Mouse (Mus musculus) c-Kit-positive CD71-negative TER-119-negative erythroid progenitor cells, embryonic 14.5 days (primary cell): ENCODE results near the gene Ap2a1.

ENCODE experiments used
- DNase-seq: peaks from one replicate; pipeline ENCODE4 v3.0.0-alpha.2; 2013; ENCODE audit warnings: low read depth

Gene Ap2a1

GRCm38 (mm10) chr7:44929204-44930151 lies at the start of gene Ap2a1:
Gene Ap2a1, minus strand, starts transcription at chr7:44929496.
- peak; percentile 99 for DNase-seq

GRCm38 (mm10) chr7:44978300-44978699 lies 49.0 kb upstream of the Ap2a1 start:
- no peak for DNase-seq

GRCm38 (mm10) chr7:44975117-44975419 lies 45.8 kb upstream of the Ap2a1 start:
- no peak for DNase-seq

- DNase-seq, result peak; percentile 40
Measured at GRCm38 (mm10) chr7:44974383-44975116, 45.3 kb upstream of the Ap2a1 start, which contains the start of gene Cpt1c. Gene Cpt1c, minus strand, starts transcription at chr7:44974851.

- DNase-seq, result no peak
Measured at GRCm38 (mm10) chr7:44973415-44974130, 44.3 kb upstream of the Ap2a1 start.

GRCm38 (mm10) chr7:44971142-44971541 lies 41.8 kb upstream of the Ap2a1 start:
- no peak for DNase-seq

- DNase-seq, result peak; percentile 55
Measured at GRCm38 (mm10) chr7:44970231-44970691, 41.0 kb upstream of the Ap2a1 start.

- DNase-seq, result no peak
Measured at GRCm38 (mm10) chr7:44966638-44967037, 37.3 kb upstream of the Ap2a1 start.

GRCm38 (mm10) chr7:44965975-44966374 lies 36.7 kb upstream of the Ap2a1 start:
- DNase-seq, result no peak

GRCm38 (mm10) chr7:44964990-44965389 lies 35.7 kb upstream of the Ap2a1 start:
- DNase-seq, result no peak

- no peak for DNase-seq
Measured at GRCm38 (mm10) chr7:44962831-44963230, 33.5 kb upstream of the Ap2a1 start.

- DNase-seq, result no peak
Measured at GRCm38 (mm10) chr7:44962337-44962736, 33.0 kb upstream of the Ap2a1 start.

- DNase-seq, result no peak
Measured at GRCm38 (mm10) chr7:44960512-44960910, 31.2 kb upstream of the Ap2a1 start.

- DNase-seq, result no peak
Measured at GRCm38 (mm10) chr7:44959874-44960511, 30.7 kb upstream of the Ap2a1 start.

- DNase-seq, result no peak
Measured at GRCm38 (mm10) chr7:44959281-44959680, 30.0 kb upstream of the Ap2a1 start.

- DNase-seq, result peak; percentile 30
Measured at GRCm38 (mm10) chr7:44958208-44958607, 28.9 kb upstream of the Ap2a1 start.

- DNase-seq, result no peak
Measured at GRCm38 (mm10) chr7:44957183-44957835, 28.0 kb upstream of the Ap2a1 start.

GRCm38 (mm10) chr7:44956266-44956665 lies 27.0 kb upstream of the Ap2a1 start:
- no peak for DNase-seq

GRCm38 (mm10) chr7:44955628-44956027 lies 26.3 kb upstream of the Ap2a1 start:
- peak; percentile 22 for DNase-seq

GRCm38 (mm10) chr7:44954091-44954885 lies 25.0 kb upstream of the Ap2a1 start:
- DNase-seq, result no peak
